Mouse (Mus musculus) bone marrow macrophage, adult 2 months (primary cell): ENCODE results near the gene Prkcsh.

ENCODE experiments used
- CTCF ChIP-seq: IDR thresholded peaks from 2 replicates; pipeline ENCODE4 v1.5.1; 2012; ENCODE audit warnings: low read depth, mild to moderate bottlenecking, low read length, moderate library complexity
- POLR2A ChIP-seq: IDR thresholded peaks from 2 replicates; pipeline ENCODE4 v1.6.1; 2012; ENCODE audit warnings: mild to moderate bottlenecking, low read depth, low read length, borderline replicate concordance

DNA sequence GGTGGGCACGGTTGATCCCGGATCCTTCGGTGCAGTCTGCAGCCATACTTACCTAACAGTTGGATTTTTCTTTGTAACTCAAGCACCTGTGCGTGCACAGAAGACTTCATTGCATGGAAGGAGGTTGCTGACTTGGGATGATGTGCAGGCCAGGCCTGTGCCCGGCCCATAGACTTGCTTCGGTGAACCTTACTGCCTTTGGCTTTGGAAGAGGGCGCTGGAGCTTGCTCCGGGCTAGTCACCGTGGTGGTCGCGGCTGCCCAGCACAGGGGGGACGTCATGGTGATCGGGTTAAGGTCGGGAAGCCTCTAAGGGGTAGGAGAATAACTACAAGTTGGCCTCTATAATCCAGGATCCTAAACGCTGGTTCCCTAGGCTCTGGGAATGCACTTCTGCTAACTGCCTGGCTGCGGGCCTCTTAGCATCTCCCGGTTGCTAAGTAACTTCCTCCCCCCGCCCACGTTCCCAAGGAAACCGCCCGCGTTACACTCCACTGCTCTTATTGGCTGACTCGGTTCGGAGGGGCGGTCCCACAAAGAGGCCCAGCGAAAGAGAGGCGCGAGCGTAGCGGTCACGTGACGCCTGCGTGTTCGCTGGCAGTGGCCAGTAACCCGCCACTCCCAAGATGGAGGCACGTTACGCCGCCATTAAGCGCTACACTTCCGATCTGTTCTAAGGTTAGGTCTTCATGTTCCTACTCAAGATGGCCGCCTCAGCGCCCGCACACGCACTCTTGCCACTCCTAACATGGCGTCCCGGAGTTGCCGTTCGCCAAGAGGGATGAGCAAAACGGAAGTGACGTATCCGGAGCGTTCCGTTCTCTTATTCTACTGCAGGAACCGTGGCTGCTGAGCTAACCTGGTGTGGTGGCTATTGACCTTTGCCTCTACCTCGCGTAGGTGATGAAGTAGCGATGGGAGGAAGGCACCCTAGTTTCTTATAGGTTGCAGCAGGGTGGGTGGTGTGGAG lies at the start of gene Prkcsh, which contains the start of gene Ccdc151:
- TF ChIP-seq CTCF: no peak
- no peak for TF ChIP-seq POLR2A
